Mouse (Mus musculus) cerebellum, postnatal 10 days (tissue): ENCODE measurements around the gene Gipc3.
A peak's percentile ranks its signal among the peaks of the same experiment; 100 is the strongest.

ENCODE experiments used
- DNase-seq, 2 experiments: peaks; one replicate each; pipeline ENCODE4 v3.0.0; 2021; ENCODE audit warnings: mixed read lengths in 2 of 2

Gipc3 gene

GRCm38 (mm10) chr10:81367207-81367495 lies 24.1 kb upstream of the Gipc3 start:
- DNase-seq = peak; percentile 49 to 61

GRCm38 (mm10) chr10:81366477-81367206 lies 23.6 kb upstream of the Gipc3 start:
- DNase-seq = no peak

- DNase-seq = peak; percentile 37 to 38
These were observed 22.8 kb upstream of the Gipc3 start, which contains the start of gene 4930404N11Rik for GRCm38 (mm10) chr10:81365672-81366476. Gene 4930404N11Rik (minus strand): TSS chr10:81365816.

GRCm38 (mm10) chr10:81365073-81365472 lies 22.0 kb upstream of the Gipc3 start:
- peak in 1 of 2 experiments; percentile 56 for DNase-seq

GRCm38 (mm10) chr10:81364666-81365065 lies 21.6 kb upstream of the Gipc3 start:
- peak; percentile 57 for DNase-seq

GRCm38 (mm10) chr10:81363436-81364346 lies 20.6 kb upstream of the Gipc3 start:
- peak in 1 of 2 experiments; percentile 32 for DNase-seq

- no peak for DNase-seq
These were observed 19.4 kb upstream of the Gipc3 start for GRCm38 (mm10) chr10:81362336-81362949.

GRCm38 (mm10) chr10:81360721-81361120 lies 17.7 kb upstream of the Gipc3 start:
- no peak for DNase-seq

GRCm38 (mm10) chr10:81358841-81359240 lies 15.8 kb upstream of the Gipc3 start:
- DNase-seq = no peak

- DNase-seq = no peak
These were observed 15.1 kb upstream of the Gipc3 start for GRCm38 (mm10) chr10:81358209-81358608.

GRCm38 (mm10) chr10:81356991-81357844 lies 14.2 kb upstream of the Gipc3 start, which contains the start of gene Mfsd12:
Gene Mfsd12 (plus strand): TSS chr10:81357491.
- DNase-seq = peak; percentile 98

- no peak for DNase-seq
These were observed 13.4 kb upstream of the Gipc3 start for GRCm38 (mm10) chr10:81356352-81356990.

GRCm38 (mm10) chr10:81355533-81355932 lies 12.5 kb upstream of the Gipc3 start:
- no peak for DNase-seq

- DNase-seq = no peak
These were observed 11.8 kb upstream of the Gipc3 start for GRCm38 (mm10) chr10:81354738-81355477.

GRCm38 (mm10) chr10:81351678-81352291 lies 8.7 kb upstream of the Gipc3 start:
- no peak for DNase-seq

- DNase-seq = peak; percentile 99 to 100
These were observed 7.4 kb upstream of the Gipc3 start, which contains the start of gene Hmg20b for GRCm38 (mm10) chr10:81350351-81351063. Gene Hmg20b (minus strand): TSS chr10:81350480.

- DNase-seq = no peak
These were observed 6.9 kb upstream of the Gipc3 start for GRCm38 (mm10) chr10:81349961-81350350.

GRCm38 (mm10) chr10:81349146-81349545 lies 6.1 kb upstream of the Gipc3 start:
- DNase-seq = no peak
